Mouse (Mus musculus): ENCODE data around the gene Fgfr2. TPM values are rescaled to one million over a fixed set of nuclear protein-coding genes. Genes with fewer than 3 reads are reported as not detected.

Fgfr2 gene
- polyA plus RNA-seq, 1 experiment from 2014 or later: 92.0 TPM

GRCm38 (mm10) chr7:132982639-132983038 lies 140.5 kb downstream of the Fgfr2 start:
- H3K27me3 ChIP-seq (ENCODE audit: control insufficient read depth, insufficient read depth, low read length): no peaks in the 10 kb centered on the region
- H3K9ac ChIP-seq (ENCODE audit: low read length): no peak overlapping the region
- H3K9me3 ChIP-seq (ENCODE audit: control insufficient read depth, low read length): no peaks in the 10 kb centered on the region
- H3K4me2 ChIP-seq: no peak overlapping the region
- H3K27ac ChIP-seq (ENCODE audit: low read depth, low read length): no peak overlapping the region
- WGBS: 44% methylated on average over 3 of the region's 3 CpGs
- H3K4me3 ChIP-seq (ENCODE audit: low read depth, low read length): no peak overlapping the region
- DNase-seq (ENCODE audit: low spot score, missing footprints) (peak; percentile 83), ATAC-seq (ENCODE audit: low FRiP score) (peak; percentile 48)
- peaks cover 2% of the 10 kb centered on the region; the same call in 1 of the 2 replicates for H3K36me3 ChIP-seq (ENCODE audit: control insufficient read depth, insufficient read depth, low read length)
- peaks cover 5% of the 10 kb centered on the region for H3K4me1 ChIP-seq (ENCODE audit: control insufficient read depth, insufficient read depth, low read length)

DNA sequence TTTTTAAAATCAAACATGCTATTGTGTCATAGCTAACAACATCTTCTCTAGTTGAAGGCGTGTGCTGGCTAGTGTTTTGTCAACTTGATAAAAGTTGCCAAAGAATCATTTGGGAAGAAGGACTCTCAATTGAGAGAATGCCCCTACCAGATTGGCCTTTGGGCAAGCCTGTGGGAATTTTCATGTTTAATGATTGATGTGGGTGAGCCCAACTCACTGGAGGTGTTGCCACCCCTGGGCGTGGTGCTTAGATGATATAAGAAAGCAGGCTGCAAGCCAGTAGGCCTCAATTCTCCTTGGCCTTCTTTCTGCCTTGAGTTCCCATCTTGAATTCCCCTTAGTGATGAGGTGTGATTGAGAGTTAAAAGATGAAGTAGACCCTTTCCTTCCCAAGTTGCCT lies 145.2 kb downstream of the Fgfr2 start:
- DNase-seq (ENCODE audit: low spot score, missing footprints) (peak; percentile 4), ATAC-seq (ENCODE audit: low FRiP score) (no peak)
- Histone ChIP-seq H3K27ac (ENCODE audit: low read depth, low read length) (no peak overlapping the region), H3K9me3 (ENCODE audit: control insufficient read depth, low read length) (no peaks in the 10 kb centered on the region), H3K36me3 (ENCODE audit: control insufficient read depth, insufficient read depth, low read length) (peaks cover 2% of the 10 kb centered on the region; the same call in 1 of the 2 replicates), H3K4me3 (ENCODE audit: low read depth, low read length) (no peak overlapping the region), H3K27me3 (ENCODE audit: control insufficient read depth, insufficient read depth, low read length) (no peaks in the 10 kb centered on the region), H3K9ac (ENCODE audit: low read length) (no peak overlapping the region), H3K4me2 (no peak overlapping the region), H3K4me1 (ENCODE audit: control insufficient read depth, insufficient read depth, low read length) (peaks cover 5% of the 10 kb centered on the region)
- 97% methylated on average over 2 of the region's 2 CpGs for WGBS

- H3K36me3 ChIP-seq (ENCODE audit: control insufficient read depth, insufficient read depth, low read length): peaks cover 2% of the 10 kb centered on the region; the same call in 1 of the 2 replicates
- WGBS: 90% methylated on average over 2 of the region's 2 CpGs
- no peak overlapping the region for H3K4me2 ChIP-seq
- H3K4me3 ChIP-seq (ENCODE audit: low read depth, low read length): no peak overlapping the region
- H3K9me3 ChIP-seq (ENCODE audit: control insufficient read depth, low read length): no peaks in the 10 kb centered on the region
- H3K27ac ChIP-seq (ENCODE audit: low read depth, low read length): no peak overlapping the region
- ATAC-seq (ENCODE audit: low FRiP score): no peak
- no peaks in the 10 kb centered on the region for H3K27me3 ChIP-seq (ENCODE audit: control insufficient read depth, insufficient read depth, low read length)
- peak; percentile 37 for DNase-seq (ENCODE audit: low spot score, missing footprints)
- H3K4me1 ChIP-seq (ENCODE audit: control insufficient read depth, insufficient read depth, low read length): no peaks in the 10 kb centered on the region
- H3K9ac ChIP-seq (ENCODE audit: low read length): no peak overlapping the region
These were observed 147.1 kb downstream of the Fgfr2 start for GRCm38 (mm10) chr7:132976079-132976478.

GRCm38 (mm10) chr7:132972079-132972478 lies 151.1 kb downstream of the Fgfr2 start:
- Histone ChIP-seq H3K9ac (ENCODE audit: low read length) (no peak overlapping the region), H3K9me3 (ENCODE audit: control insufficient read depth, low read length) (no peaks in the 10 kb centered on the region), H3K27ac (ENCODE audit: low read depth, low read length) (no peak overlapping the region), H3K27me3 (ENCODE audit: control insufficient read depth, insufficient read depth, low read length) (no peaks in the 10 kb centered on the region), H3K4me1 (ENCODE audit: control insufficient read depth, insufficient read depth, low read length) (no peaks in the 10 kb centered on the region), H3K36me3 (ENCODE audit: control insufficient read depth, insufficient read depth, low read length) (no peaks in the 10 kb centered on the region; the same call in 1 of the 2 replicates), H3K4me3 (ENCODE audit: low read depth, low read length) (no peak overlapping the region), H3K4me2 (no peak overlapping the region)
- 94% methylated on average over 2 of the region's 2 CpGs for WGBS
- no peak for DNase-seq (ENCODE audit: low spot score, missing footprints)
- no peak for ATAC-seq (ENCODE audit: low FRiP score)

- Histone ChIP-seq H3K27me3 (ENCODE audit: control insufficient read depth, insufficient read depth, low read length) (no peaks in the 10 kb centered on the region), H3K4me3 (ENCODE audit: low read depth, low read length) (no peak overlapping the region), H3K27ac (ENCODE audit: low read depth, low read length) (no peak overlapping the region), H3K9ac (ENCODE audit: low read length) (no peak overlapping the region), H3K36me3 (ENCODE audit: control insufficient read depth, insufficient read depth, low read length) (no peaks in the 10 kb centered on the region), H3K9me3 (ENCODE audit: control insufficient read depth, low read length) (no peaks in the 10 kb centered on the region), H3K4me1 (ENCODE audit: control insufficient read depth, insufficient read depth, low read length) (no peaks in the 10 kb centered on the region), H3K4me2 (no peak overlapping the region)
- 84% methylated on average over 2 of the region's 2 CpGs for WGBS
- no peak for DNase-seq (ENCODE audit: low spot score, missing footprints)
- ATAC-seq (ENCODE audit: low FRiP score): no peak
These were observed 157.4 kb downstream of the Fgfr2 start for GRCm38 (mm10) chr7:132965707-132966106.

GRCm38 (mm10) chr7:132964395-132964794 lies 158.8 kb downstream of the Fgfr2 start:
- H3K4me3 ChIP-seq (ENCODE audit: low read depth, low read length): no peak overlapping the region
- WGBS: 87% methylated on average over 3 of the region's 3 CpGs
- no peaks in the 10 kb centered on the region for H3K36me3 ChIP-seq (ENCODE audit: control insufficient read depth, insufficient read depth, low read length)
- H3K9me3 ChIP-seq (ENCODE audit: control insufficient read depth, low read length): no peaks in the 10 kb centered on the region
- no peaks in the 10 kb centered on the region for H3K27me3 ChIP-seq (ENCODE audit: control insufficient read depth, insufficient read depth, low read length)
- H3K27ac ChIP-seq (ENCODE audit: low read depth, low read length): no peak overlapping the region
- no peaks in the 10 kb centered on the region for H3K4me1 ChIP-seq (ENCODE audit: control insufficient read depth, insufficient read depth, low read length)
- H3K4me2 ChIP-seq: no peak overlapping the region
- DNase-seq (ENCODE audit: low spot score, missing footprints): no peak
- no peak overlapping the region for H3K9ac ChIP-seq (ENCODE audit: low read length)
- no peak for ATAC-seq (ENCODE audit: low FRiP score)

- Histone ChIP-seq H3K4me1 (ENCODE audit: control insufficient read depth, insufficient read depth, low read length) (no peaks in the 10 kb centered on the region), H3K4me2 (no peak overlapping the region), H3K9me3 (ENCODE audit: control insufficient read depth, low read length) (no peaks in the 10 kb centered on the region), H3K9ac (ENCODE audit: low read length) (no peak overlapping the region), H3K27ac (ENCODE audit: low read depth, low read length) (no peak overlapping the region), H3K36me3 (ENCODE audit: control insufficient read depth, insufficient read depth, low read length) (no peaks in the 10 kb centered on the region), H3K27me3 (ENCODE audit: control insufficient read depth, insufficient read depth, low read length) (no peaks in the 10 kb centered on the region), H3K4me3 (ENCODE audit: low read depth, low read length) (no peak overlapping the region)
- WGBS: 94% methylated on average over 3 of the region's 3 CpGs
- DNase-seq (ENCODE audit: low spot score, missing footprints) (no peak), ATAC-seq (ENCODE audit: low FRiP score) (no peak)
These were observed 172.5 kb downstream of the Fgfr2 start for GRCm38 (mm10) chr7:132950613-132951012.

DNA sequence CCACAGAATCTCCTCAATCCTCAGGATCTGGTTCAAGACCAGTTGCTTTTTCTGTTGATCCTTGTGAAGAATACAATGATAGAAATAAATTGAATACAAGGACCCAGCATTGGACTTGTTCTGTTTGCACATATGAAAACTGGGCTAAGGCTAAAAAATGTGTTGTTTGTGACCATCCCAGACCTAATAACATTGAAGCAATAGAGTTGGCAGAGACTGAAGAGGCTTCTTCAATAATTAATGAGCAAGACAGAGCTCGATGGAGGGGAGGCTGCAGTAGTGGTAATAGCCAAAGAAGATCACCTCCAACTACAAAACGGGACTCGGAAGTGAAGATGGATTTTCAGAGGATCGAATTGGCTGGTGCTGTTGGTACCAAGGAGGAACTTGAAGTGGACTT lies 173.2 kb downstream of the Fgfr2 start:
- Histone ChIP-seq H3K36me3 (ENCODE audit: control insufficient read depth, insufficient read depth, low read length) (no peaks in the 10 kb centered on the region), H3K9me3 (ENCODE audit: control insufficient read depth, low read length) (no peaks in the 10 kb centered on the region), H3K27me3 (ENCODE audit: control insufficient read depth, insufficient read depth, low read length) (no peaks in the 10 kb centered on the region), H3K27ac (ENCODE audit: low read depth, low read length) (no peak overlapping the region), H3K4me1 (ENCODE audit: control insufficient read depth, insufficient read depth, low read length) (no peaks in the 10 kb centered on the region), H3K4me3 (ENCODE audit: low read depth, low read length) (no peak overlapping the region), H3K4me2 (no peak overlapping the region), H3K9ac (ENCODE audit: low read length) (no peak overlapping the region)
- DNase-seq (ENCODE audit: low spot score, missing footprints) (no peak), ATAC-seq (ENCODE audit: low FRiP score) (no peak)
- 93% methylated on average over 4 of the region's 4 CpGs for WGBS

DNA sequence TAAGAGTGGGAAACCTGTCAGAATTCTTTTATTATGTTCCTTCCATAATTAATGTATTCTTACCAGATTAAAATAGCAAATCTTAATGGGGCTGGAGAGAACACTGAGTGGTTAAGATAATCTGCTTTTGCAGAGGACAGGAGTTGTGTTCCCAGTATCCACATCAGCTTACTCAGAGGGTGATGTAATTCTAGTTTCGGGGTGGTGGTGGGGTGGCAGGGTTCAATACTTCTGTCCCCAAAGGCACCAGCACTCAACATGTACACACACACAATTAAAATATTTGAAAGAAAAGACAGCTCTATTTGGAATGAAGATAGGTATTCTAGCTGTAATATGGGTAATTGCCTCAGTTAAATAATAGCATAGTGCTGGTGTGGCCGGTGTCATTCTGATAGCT lies 182.6 kb downstream of the Fgfr2 start:
- 89% methylated on average over 2 of the region's 2 CpGs for WGBS

DNA sequence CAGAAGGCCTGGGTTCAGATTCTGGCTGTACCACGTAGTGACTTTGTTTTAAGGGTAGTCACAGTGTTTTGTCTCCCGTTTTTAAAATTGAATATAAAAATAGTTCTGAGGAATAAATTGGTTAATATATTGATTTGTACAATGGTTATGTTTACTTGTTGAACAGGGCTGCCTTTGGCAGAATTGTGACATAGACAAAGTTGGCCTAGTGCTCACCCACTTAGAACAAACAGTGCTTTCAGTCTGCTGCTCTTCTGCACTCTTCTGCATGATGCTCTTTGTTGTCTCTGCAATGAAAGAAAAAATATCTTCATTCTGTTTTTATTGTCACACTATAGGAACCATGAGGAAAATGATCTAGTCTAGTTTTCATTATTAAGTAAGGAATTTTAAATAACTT lies 184.0 kb downstream of the Fgfr2 start:
- Histone ChIP-seq H3K27me3 (ENCODE audit: control insufficient read depth, insufficient read depth, low read length) (no peaks in the 10 kb centered on the region), H3K9me3 (ENCODE audit: control insufficient read depth, low read length) (no peaks in the 10 kb centered on the region), H3K36me3 (ENCODE audit: control insufficient read depth, insufficient read depth, low read length) (no peaks in the 10 kb centered on the region), H3K27ac (ENCODE audit: low read depth, low read length) (no peak overlapping the region), H3K4me1 (ENCODE audit: control insufficient read depth, insufficient read depth, low read length) (no peaks in the 10 kb centered on the region), H3K4me2 (no peak overlapping the region), H3K9ac (ENCODE audit: low read length) (no peak overlapping the region), H3K4me3 (ENCODE audit: low read depth, low read length) (no peak overlapping the region)
- 92% methylated on average over 2 of the region's 2 CpGs for WGBS
- ATAC-seq (ENCODE audit: low FRiP score): no peak
- no peak for DNase-seq (ENCODE audit: low spot score, missing footprints)

More for the DNA sequence above, 182.6 kb downstream of the Fgfr2 start:
- H3K4me2 ChIP-seq: no peak overlapping the region
- H3K4me3 ChIP-seq (ENCODE audit: low read depth, low read length): no peak overlapping the region
- no peaks in the 10 kb centered on the region for H3K27me3 ChIP-seq (ENCODE audit: control insufficient read depth, insufficient read depth, low read length)
- DNase-seq (ENCODE audit: low spot score, missing footprints) (no peak), ATAC-seq (ENCODE audit: low FRiP score) (no peak)
- H3K36me3 ChIP-seq (ENCODE audit: control insufficient read depth, insufficient read depth, low read length): no peaks in the 10 kb centered on the region
- no peak overlapping the region for H3K27ac ChIP-seq (ENCODE audit: low read depth, low read length)
- no peaks in the 10 kb centered on the region for H3K9me3 ChIP-seq (ENCODE audit: control insufficient read depth, low read length)
- H3K9ac ChIP-seq (ENCODE audit: low read length): no peak overlapping the region
- H3K4me1 ChIP-seq (ENCODE audit: control insufficient read depth, insufficient read depth, low read length): no peaks in the 10 kb centered on the region
